Mouse (Mus musculus): ENCODE measurements around the gene Upk3a. TPM values are rescaled to one million over a fixed set of nuclear protein-coding genes. Genes with fewer than 3 reads are reported as not detected.

The Upk3a gene
- not detected in 2 replicates for polyA plus RNA-seq (2015; fragmentation: Nextera tagmentation; extraction: Ambion mirVana)

GRCm38 (mm10) chr15:85016951-85017664 is at the start of gene Upk3a:
Gene Upk3a, plus strand, starts transcription at chr15:85017141.

GRCm38 (mm10) chr15:84987874-84988825 is 28.8 kb upstream of the Upk3a start, which contains the start of gene 5031439G07Rik:
Gene 5031439G07Rik, minus strand, starts transcription at chr15:84988551.

DNA sequence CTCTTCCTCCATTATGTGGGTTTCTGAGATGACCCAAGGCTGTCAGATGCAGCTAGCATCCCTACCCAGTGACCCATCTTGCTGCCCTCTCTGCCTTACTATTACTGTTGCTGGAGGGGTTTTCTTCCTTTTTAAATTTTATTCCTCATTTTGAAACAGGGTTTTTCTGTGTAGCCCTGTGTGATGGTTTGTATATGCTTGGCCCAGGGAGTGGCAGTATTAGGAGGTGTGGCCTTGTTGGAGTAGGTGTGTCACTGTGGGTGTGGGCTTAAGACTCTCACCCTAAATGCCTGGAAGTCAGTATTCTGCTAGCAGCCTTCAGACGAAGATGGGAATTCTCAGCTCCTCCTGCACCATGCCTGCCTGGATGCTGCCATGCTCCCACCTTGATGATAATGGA is 11.7 kb downstream of the Upk3a start, which contains the start of gene Fam118a:
Fam118a (plus strand) TSS at position 301 of the 400 bp plus-strand sequence.

Other genes starting within 250 kb of the Upk3a start
- gene Phf21b, start 161.1 kb upstream of the Upk3a start, polyA plus RNA-seq (2015; fragmentation: Nextera tagmentation; extraction: Ambion mirVana), result 0.04 and 0.07 TPM in 2 replicates
- 0.56 and 0.57 TPM in 2 replicates for gene Gm29666, start 97.1 kb upstream of the Upk3a start, polyA plus RNA-seq (2015; fragmentation: Nextera tagmentation; extraction: Ambion mirVana)
- 23.2 and 25.2 TPM in 2 replicates for gene Nup50, start 93.7 kb upstream of the Upk3a start, polyA plus RNA-seq (2015; fragmentation: Nextera tagmentation; extraction: Ambion mirVana)
- gene 5031439G07Rik, start 28.6 kb upstream of the Upk3a start, polyA plus RNA-seq (2015; fragmentation: Nextera tagmentation; extraction: Ambion mirVana), result 2.9 and 4.2 TPM in 2 replicates
- 8.6 and 12.5 TPM in 2 replicates for gene Fam118a, start 11.8 kb downstream of the Upk3a start, polyA plus RNA-seq (2015; fragmentation: Nextera tagmentation; extraction: Ambion mirVana)
- gene Smc1b, start 114.8 kb downstream of the Upk3a start, polyA plus RNA-seq (2015; fragmentation: Nextera tagmentation; extraction: Ambion mirVana), result 0.06 and 0.16 TPM in 2 replicates
- not detected in 2 replicates for gene Ribc2, start 114.9 kb downstream of the Upk3a start, polyA plus RNA-seq (2015; fragmentation: Nextera tagmentation; extraction: Ambion mirVana)
- 28.1 and 42.8 TPM in 2 replicates for gene Fbln1, start 188.8 kb downstream of the Upk3a start, polyA plus RNA-seq (2015; fragmentation: Nextera tagmentation; extraction: Ambion mirVana)

Measured in spleen, postnatal 0 days (tissue).